18 mouse cellular contexts compared by ENCODE assay signal in genomic region chr13:29359341-29359740, GRCm38 (mm10).
"Had no signal": no experiment of that assay in that cellular context is flagged by ENCODE, and none has a peak within 500 bp of the region (broad histone marks: within the 10 kb centered on the region; RNA-seq: fewer than 3 reads in every experiment).

No protein-coding gene starts in this region.

- ATAC-seq: intestine, postnatal 0 days; liver, postnatal 0 days; lung, postnatal 0 days; midbrain, embryonic 15.5 days had no signal

- H3K27ac ChIP-seq: limb, embryonic 12.5 days; limb, embryonic 15.5 days; liver, embryonic 14.5 days; macrophage; midbrain, embryonic 12.5 days; midbrain, embryonic 15.5 days; neural tube, embryonic 13.5 days had no signal

- H3K9ac ChIP-seq: limb, embryonic 12.5 days; limb, embryonic 15.5 days; liver, embryonic 14.5 days; liver, postnatal 0 days; lung, embryonic 14.5 days; midbrain, embryonic 12.5 days; midbrain, embryonic 15.5 days; neural tube, embryonic 13.5 days had no signal

- H3K9me3 ChIP-seq: limb, embryonic 15.5 days; midbrain, embryonic 12.5 days; midbrain, embryonic 15.5 days; neural tube, embryonic 13.5 days had no signal

- H3K4me3 ChIP-seq: limb, embryonic 12.5 days; limb, embryonic 15.5 days; midbrain, embryonic 12.5 days; midbrain, embryonic 15.5 days; neural tube, embryonic 13.5 days had no signal

- H3K4me2 ChIP-seq: limb, embryonic 12.5 days; limb, embryonic 15.5 days; liver, embryonic 11.5 days; lung, embryonic 14.5 days; midbrain, embryonic 12.5 days; midbrain, embryonic 15.5 days; neural tube, embryonic 13.5 days had no signal

- DNase-seq: left cerebral cortex, postnatal 4 days; liver, postnatal 0 days; retina, postnatal 1 day; right cerebral cortex, postnatal 25 days; spleen, adult 18-20 months; thymus, adult 18-20 months; thymus, postnatal 36 days had no signal

- H3K36me3 ChIP-seq: limb, embryonic 12.5 days; limb, embryonic 15.5 days; midbrain, embryonic 12.5 days; midbrain, embryonic 15.5 days; neural tube, embryonic 13.5 days had no signal

- H3K27me3 ChIP-seq: limb, embryonic 12.5 days; limb, embryonic 15.5 days; midbrain, embryonic 12.5 days; midbrain, embryonic 15.5 days; neural tube, embryonic 13.5 days had no signal
